Mouse (Mus musculus) kidney, embryonic 15.5 days (tissue): ENCODE measurements around the gene Traf1. TPM values are rescaled to one million over a fixed set of nuclear protein-coding genes. Genes with fewer than 3 reads are reported as not detected.

Experiments
- polyA plus RNA-seq: library from polyadenylated mRNA; unstranded; fragments of >200 nt; fragmentation: Nextera tagmentation; extraction: Ambion mirVana; gene quantifications from 2 replicates; pipeline ENCODE4 v1.2.1, GENCODE M21; 2015

Traf1 gene
- polyA plus RNA-seq, 1 experiment from 2014 or later, result 25.4 TPM

Other genes with a start within 250 kb of the Traf1 start
- 81.3 and 84.6 TPM in 2 replicates for gene Gapvd1, start 206.5 kb downstream of the Traf1 start, polyA plus RNA-seq
- gene Hspa5, start 189.8 kb downstream of the Traf1 start, polyA plus RNA-seq, result 989 and 1,038 TPM in 2 replicates
- gene Rabepk, start 161.9 kb downstream of the Traf1 start, polyA plus RNA-seq, result 36.3 and 42.8 TPM in 2 replicates
- gene Fbxw2, start 135.5 kb downstream of the Traf1 start, polyA plus RNA-seq, result 79.3 and 82.0 TPM in 2 replicates
- gene Gm34653, start 128.8 kb downstream of the Traf1 start, polyA plus RNA-seq, result 0.16 TPM in 1 of 2 replicates, not detected in the other
- gene Cutal, start 87.4 kb downstream of the Traf1 start, polyA plus RNA-seq, result 10.1 and 10.9 TPM in 2 replicates
- gene Psmd5, start 86.8 kb downstream of the Traf1 start, polyA plus RNA-seq, result 116 and 128 TPM in 2 replicates
- gene Phf19, start 47.7 kb downstream of the Traf1 start, polyA plus RNA-seq, result 24.6 and 26.3 TPM in 2 replicates
- gene Hc, start 99.7 kb upstream of the Traf1 start, polyA plus RNA-seq, result 0.67 and 1.5 TPM in 2 replicates
- 0.58 and 1.2 TPM in 2 replicates for gene AI182371, start 139.8 kb upstream of the Traf1 start, polyA plus RNA-seq
- gene Cntrl, start 147.7 kb upstream of the Traf1 start, polyA plus RNA-seq, result 26.2 and 26.6 TPM in 2 replicates
- gene Rab14, start 239.3 kb upstream of the Traf1 start, polyA plus RNA-seq, result 342 and 349 TPM in 2 replicates